Mouse (Mus musculus) kidney, postnatal 25 days (tissue): ENCODE results near the gene Oit1.

Experiments
- DNase-seq, 2 experiments: peaks; one replicate each; pipeline ENCODE4 v3.0.0; 2021; ENCODE audit warnings: mixed read lengths in 2 of 2

Oit1 gene

DNA sequence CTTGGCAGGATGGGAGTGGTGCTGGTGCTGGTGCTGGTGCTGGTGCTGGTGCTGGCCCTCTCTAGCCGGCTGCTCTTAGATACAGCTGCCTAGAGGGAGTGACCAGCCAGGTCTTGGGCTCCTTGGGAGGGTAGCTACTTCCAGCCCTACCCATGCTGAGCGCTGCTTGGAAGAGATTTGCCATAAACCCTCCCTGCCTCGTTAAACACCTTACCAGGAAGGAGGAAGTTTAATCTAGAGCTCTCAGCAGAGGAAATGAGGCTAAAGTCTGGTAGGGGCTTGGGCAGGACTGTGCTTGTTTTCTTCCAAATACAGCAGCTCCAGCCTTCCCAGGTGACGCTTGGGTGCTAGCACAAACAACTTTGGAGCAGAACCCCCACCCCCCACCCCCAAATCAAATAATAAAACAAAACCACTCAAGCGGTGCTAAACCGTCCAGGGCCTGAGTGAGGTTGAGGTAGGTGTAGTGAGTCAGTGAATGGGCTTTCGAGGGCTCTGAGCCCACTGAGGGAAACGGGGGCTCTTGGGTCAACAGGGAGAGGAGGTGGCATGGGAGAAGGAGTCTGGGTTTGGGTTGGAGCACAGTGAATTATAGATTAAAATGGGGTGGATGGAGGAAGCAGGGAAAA, at the start of gene Oit1:
Oit1 (minus strand) TSS at position 70 of the 629 bp plus-strand sequence.
- no peak for DNase-seq

GRCm38 (mm10) chr14:8422833-8423232, 44.3 kb upstream of the Oit1 start:
- DNase-seq = no peak

DNA sequence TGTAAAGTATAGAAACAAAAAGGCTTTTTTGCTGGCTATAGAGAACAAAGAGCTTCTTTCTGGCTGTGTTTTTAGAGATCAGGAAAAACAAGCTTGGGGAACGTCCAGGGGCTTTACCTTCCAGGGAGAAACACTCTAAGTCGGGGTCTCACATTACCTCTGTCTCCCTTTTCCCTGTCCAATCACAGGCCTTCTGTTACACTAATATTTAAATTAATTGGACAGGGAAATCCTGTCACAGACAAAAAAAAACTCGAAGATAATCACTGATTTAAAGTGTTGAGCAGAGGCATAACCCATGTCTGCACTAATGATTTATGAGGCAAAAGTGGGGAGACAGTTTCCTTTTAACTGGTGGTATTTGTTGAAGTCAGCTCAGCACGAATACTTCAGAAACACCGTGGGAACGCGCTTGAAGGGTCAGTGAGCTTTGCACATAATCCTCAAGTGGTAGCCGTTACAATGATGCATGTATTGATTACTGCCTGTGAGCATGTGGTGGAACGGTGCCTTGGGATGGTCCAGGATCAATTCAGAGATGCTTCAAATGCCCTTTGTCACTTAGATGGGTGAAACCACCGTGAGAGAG, 42.7 kb upstream of the Oit1 start:
- no peak for DNase-seq

GRCm38 (mm10) chr14:8418610-8419009, 40.1 kb upstream of the Oit1 start:
- DNase-seq = no peak

DNA sequence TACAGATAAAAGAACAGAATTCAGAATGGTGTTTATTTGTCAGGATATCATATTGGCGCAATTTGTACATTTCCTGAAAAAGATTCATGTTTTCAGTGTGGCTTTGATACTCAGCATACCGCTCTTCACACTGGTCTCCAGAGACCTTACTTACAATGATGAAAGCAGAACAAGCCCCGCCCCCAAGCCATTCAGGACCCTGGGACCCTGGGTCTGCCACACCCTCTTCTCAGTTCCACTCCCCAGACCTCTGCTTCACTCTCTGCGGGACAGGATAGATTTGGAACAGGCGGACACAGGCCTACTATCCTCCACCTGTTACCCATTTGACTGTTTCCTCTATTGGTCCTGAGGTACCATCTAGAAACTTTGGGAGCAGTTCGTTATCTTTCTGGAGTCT, 27.4 kb upstream of the Oit1 start:
- no peak for DNase-seq

DNA sequence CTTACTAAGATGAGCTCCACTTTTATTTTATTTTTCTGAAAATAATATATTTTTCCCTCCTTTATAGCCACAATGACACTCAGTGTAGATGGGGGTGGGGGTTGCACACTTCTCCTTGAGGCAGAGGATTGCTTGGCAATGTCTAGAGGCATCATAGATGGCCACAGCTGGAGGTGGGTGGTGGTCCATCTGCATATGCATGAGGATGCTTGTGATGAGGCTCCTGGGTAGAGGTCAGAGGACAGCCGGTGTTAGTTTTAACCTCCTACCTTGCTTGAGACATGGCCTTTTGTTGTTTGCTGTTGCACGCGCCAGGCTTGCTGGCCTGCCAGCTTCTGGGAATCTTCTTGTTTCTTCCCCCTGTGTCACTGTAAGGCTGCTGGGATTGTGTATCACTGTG, 24.8 kb upstream of the Oit1 start:
- no peak for DNase-seq

DNA sequence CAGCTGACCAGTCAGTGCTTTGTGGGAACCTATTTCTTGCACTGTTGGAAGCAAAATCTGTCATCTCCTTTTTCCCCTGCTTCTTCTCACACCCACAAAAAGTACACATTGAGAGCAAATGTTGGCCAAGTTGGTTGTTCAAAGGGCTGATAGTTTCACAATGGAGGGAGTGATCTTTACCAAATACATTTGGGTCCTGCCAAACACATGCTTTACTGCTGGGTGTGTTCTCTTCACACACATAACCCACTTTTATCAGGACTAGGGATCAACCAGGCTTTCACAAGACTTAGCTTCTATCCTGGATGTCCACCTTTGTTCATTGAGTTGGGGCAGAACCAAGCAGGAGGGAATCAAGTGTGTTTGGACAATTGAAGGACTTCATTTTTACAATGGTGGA, 20.0 kb upstream of the Oit1 start:
- DNase-seq = no peak

- no peak for DNase-seq
Observed at GRCm38 (mm10) chr14:8395690-8396287, 17.2 kb upstream of the Oit1 start.

GRCm38 (mm10) chr14:8392181-8392825, 13.7 kb upstream of the Oit1 start:
- no peak for DNase-seq

- DNase-seq = no peak
Observed at GRCm38 (mm10) chr14:8369394-8369793, 9.2 kb downstream of the Oit1 start.

DNA sequence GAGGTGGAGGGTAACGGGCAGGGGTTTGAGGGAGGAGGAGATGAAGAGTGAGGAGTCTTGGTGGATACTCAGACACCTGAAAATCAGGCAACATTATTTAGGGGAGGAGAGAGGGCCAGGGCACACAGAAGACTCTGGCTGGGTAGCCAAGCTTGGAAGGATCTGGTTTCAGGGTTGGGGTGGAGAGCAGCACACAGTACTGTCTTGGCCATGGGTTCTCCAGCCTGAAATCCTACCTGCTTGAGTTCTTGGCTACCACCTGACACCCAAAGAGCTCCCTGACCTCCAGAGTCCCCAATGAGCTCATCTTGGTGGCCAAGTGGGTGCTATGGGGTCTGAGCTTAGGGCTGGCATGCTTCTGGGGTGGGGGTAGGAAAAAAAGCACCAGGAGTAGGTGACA, 9.7 kb downstream of the Oit1 start:
- no peak for DNase-seq

- DNase-seq = peak in 1 of 2 experiments; percentile 19
Observed at GRCm38 (mm10) chr14:8367727-8368520, 10.6 kb downstream of the Oit1 start.

GRCm38 (mm10) chr14:8367121-8367520, 11.4 kb downstream of the Oit1 start:
- DNase-seq = peak in 1 of 2 experiments; percentile 24

DNA sequence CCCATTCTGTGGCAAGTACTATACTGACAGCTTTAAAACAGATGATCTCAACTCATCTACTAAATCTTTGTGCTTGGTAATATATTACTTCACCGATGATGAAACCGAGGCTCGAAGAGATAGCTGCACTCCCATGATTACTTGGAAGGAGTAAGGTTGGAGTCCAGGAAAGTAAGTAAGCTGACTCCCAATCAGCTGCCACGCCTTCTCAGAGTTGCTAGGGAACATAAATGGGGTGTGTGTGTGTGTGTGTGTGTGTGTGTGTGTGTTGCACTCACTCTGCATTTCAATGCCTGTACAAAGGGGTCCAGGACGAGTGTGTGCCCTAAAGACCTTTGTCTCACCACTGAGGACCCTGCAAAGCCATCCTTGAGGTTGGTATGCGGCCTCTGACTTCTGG, 12.7 kb downstream of the Oit1 start:
- DNase-seq = peak in 1 of 2 experiments; percentile 22

GRCm38 (mm10) chr14:8356836-8357235, 21.7 kb downstream of the Oit1 start:
- peak in 1 of 2 experiments; percentile 38 for DNase-seq

DNA sequence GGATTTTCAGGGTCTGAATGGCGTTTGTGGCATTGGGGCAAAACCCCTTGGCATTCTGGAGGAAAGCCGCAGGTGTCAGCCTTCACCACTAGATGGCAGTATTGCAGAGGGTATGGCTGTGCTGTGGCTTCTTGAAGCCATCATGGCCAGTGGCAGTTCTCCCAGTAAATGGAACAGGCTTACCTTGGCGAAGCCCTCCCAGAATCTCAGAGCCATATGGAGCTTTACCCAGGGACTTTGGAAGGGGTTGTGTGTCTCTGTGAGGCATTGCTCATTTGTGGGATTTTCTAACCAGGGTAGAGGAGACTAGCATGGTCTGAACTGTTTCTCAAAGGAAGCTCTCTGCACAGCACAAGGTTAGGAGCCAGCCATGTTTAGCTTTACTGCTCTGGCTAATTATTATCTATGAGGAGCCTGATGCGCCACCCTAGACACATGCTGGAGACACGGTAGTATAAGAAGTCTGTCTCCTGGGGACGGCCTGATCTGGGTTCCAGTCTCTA, 22.5 kb downstream of the Oit1 start:
- DNase-seq = peak; percentile 74 to 76

GRCm38 (mm10) chr14:8348927-8349326, 29.6 kb downstream of the Oit1 start:
- no peak for DNase-seq

DNA sequence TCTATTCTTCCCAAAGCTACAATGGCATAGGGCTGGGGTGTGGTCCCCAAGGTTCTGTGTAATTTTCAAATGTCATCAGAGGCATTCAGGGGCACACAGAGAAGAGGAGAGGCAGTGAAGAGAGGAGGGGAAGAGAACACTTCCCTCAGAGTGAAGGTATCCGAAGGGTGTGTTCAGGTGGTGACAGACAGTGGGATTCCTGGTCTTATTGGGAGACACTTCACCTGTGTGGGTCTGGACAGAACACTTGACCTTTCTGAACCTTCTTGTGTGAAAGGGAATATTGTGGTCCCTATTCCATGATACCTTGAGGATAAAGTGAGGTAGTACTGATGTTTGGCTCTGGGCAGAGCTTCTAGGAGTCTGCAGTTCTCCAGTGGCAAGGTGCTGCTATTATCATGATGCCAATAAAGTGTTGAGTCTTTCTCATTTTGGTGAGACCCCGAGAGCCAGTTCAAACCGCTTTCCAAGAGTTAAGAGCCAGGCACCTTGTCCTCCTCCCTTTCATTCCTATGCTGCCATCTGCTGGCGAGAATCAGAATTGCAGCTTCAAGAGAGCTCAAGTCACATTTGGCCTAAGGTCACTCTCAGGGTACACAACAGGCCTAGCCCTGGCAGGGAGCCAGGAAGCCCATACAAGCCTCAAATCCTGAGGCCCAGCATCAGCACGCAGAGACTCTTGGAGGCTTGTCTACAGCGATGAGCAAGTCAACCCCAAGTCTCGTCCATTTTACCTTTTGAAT, 32.1 kb downstream of the Oit1 start:
- peak; percentile 88 to 95 for DNase-seq

GRCm38 (mm10) chr14:8345566-8345965, 33.0 kb downstream of the Oit1 start:
- peak; percentile 34 to 65 for DNase-seq

- DNase-seq = peak; percentile 79 to 88
Observed at GRCm38 (mm10) chr14:8342509-8343106, 35.9 kb downstream of the Oit1 start.

- DNase-seq = peak in 1 of 2 experiments; percentile 56
Observed at GRCm38 (mm10) chr14:8340226-8340625, 38.3 kb downstream of the Oit1 start.

GRCm38 (mm10) chr14:8335947-8336346, 42.6 kb downstream of the Oit1 start:
- DNase-seq = peak in 1 of 2 experiments; percentile 55
